Mouse (Mus musculus) urinary bladder, adult 18-20 months (tissue): ENCODE measurements around the gene Cux2.

Source experiments
- DNase-seq, 2 experiments: peaks; one replicate each; pipeline ENCODE4 v3.0.0; 2022; ENCODE audit warnings: low spot score in 2 of 2, mixed read lengths in 2 of 2

Cux2 gene

GRCm38 (mm10) chr5:122017269-122017668 lies 32.6 kb downstream of the Cux2 start:
- DNase-seq = no peak

- DNase-seq = no peak
Measured at GRCm38 (mm10) chr5:122016744-122017143, 33.2 kb downstream of the Cux2 start.

GRCm38 (mm10) chr5:122015149-122015548 lies 34.8 kb downstream of the Cux2 start:
- no peak for DNase-seq

- DNase-seq = no peak
Measured at GRCm38 (mm10) chr5:122014671-122015070, 35.2 kb downstream of the Cux2 start.

- no peak for DNase-seq
Measured at GRCm38 (mm10) chr5:122011289-122011688, 38.6 kb downstream of the Cux2 start.

GRCm38 (mm10) chr5:122007946-122008441 lies 41.9 kb downstream of the Cux2 start:
- DNase-seq = no peak

GRCm38 (mm10) chr5:122003460-122003859 lies 46.4 kb downstream of the Cux2 start:
- no peak for DNase-seq

GRCm38 (mm10) chr5:122002148-122002547 lies 47.8 kb downstream of the Cux2 start:
- DNase-seq = no peak

GRCm38 (mm10) chr5:122001311-122001710 lies 48.6 kb downstream of the Cux2 start:
- DNase-seq = no peak

GRCm38 (mm10) chr5:122000381-122000780 lies 49.5 kb downstream of the Cux2 start:
- no peak for DNase-seq

- peak; percentile 40 to 69 for DNase-seq
Measured at GRCm38 (mm10) chr5:121998981-121999795, 50.7 kb downstream of the Cux2 start.

GRCm38 (mm10) chr5:121998281-121998680 lies 51.6 kb downstream of the Cux2 start:
- DNase-seq = no peak

GRCm38 (mm10) chr5:121996701-121997100 lies 53.2 kb downstream of the Cux2 start:
- DNase-seq = no peak

- no peak for DNase-seq
Measured at GRCm38 (mm10) chr5:121994808-121995207, 55.1 kb downstream of the Cux2 start.

GRCm38 (mm10) chr5:121991914-121992313 lies 58.0 kb downstream of the Cux2 start:
- no peak for DNase-seq

- DNase-seq = no peak
Measured at GRCm38 (mm10) chr5:121985855-121986254, 64.0 kb downstream of the Cux2 start.

GRCm38 (mm10) chr5:121981650-121982131 lies 68.2 kb downstream of the Cux2 start:
- no peak for DNase-seq

GRCm38 (mm10) chr5:121976331-121976730 lies 73.6 kb downstream of the Cux2 start:
- DNase-seq = no peak

- no peak for DNase-seq
Measured at GRCm38 (mm10) chr5:121973541-121973940, 76.4 kb downstream of the Cux2 start.

- no peak for DNase-seq
Measured at GRCm38 (mm10) chr5:121972680-121973192, 77.2 kb downstream of the Cux2 start.

- DNase-seq = no peak
Measured at GRCm38 (mm10) chr5:121968999-121969398, 80.9 kb downstream of the Cux2 start.

- DNase-seq = no peak
Measured at GRCm38 (mm10) chr5:121968416-121968815, 81.5 kb downstream of the Cux2 start.

- no peak for DNase-seq
Measured at GRCm38 (mm10) chr5:121967520-121967919, 82.4 kb downstream of the Cux2 start.
